Mouse (Mus musculus) embryo, embryonic 11.5 days (tissue): ENCODE data around the gene Shb.

ENCODE experiments used
- DNase-seq: peaks from one replicate; pipeline ENCODE4 v3.0.0-alpha.2; 2012; ENCODE audit warnings: low read depth, low spot score

Shb gene

DNA sequence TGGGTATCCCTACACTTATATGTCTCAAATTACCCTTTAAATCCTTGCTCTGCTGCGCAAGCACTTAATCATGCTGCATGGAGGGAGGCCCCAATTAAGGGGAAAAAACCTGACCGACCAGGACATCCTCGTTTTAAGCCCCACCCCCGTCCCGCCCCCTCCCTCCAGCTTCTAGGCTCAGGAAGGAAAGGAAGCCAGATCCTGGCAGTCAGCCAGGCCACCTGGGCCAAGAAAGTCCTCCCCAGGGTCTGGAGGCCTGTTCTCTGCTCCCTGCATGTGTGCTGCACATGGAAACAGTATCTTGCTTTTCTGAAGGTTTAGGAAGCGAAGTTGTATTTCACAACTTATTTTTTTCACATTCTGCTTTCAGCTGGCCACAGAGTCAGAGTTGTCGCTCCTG is at the start of gene Shb:
Shb (minus strand) TSS at position 96 of the 400 bp plus-strand sequence.
- DNase-seq: peak; percentile 84

DNA sequence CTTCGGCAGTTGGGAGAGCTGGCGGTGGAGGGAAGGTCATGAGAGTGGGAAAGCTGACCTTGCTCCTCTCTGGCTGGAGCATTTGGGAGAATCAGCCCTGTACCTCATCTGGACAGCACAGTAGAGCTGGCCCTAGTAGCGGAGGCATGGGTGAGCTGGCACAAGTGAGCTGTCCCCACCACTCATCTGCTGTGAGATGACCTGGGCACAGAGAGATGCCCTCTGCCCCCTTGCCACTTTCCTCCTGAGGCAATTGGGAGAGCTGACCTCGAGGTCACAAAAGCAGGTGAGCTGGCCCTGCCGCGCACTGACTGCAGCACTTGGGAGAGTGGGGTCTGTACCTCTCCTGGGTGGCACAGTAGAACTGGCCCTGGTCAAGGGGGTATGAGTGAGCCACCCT is 48.8 kb upstream of the Shb start:
- no peak for DNase-seq

DNA sequence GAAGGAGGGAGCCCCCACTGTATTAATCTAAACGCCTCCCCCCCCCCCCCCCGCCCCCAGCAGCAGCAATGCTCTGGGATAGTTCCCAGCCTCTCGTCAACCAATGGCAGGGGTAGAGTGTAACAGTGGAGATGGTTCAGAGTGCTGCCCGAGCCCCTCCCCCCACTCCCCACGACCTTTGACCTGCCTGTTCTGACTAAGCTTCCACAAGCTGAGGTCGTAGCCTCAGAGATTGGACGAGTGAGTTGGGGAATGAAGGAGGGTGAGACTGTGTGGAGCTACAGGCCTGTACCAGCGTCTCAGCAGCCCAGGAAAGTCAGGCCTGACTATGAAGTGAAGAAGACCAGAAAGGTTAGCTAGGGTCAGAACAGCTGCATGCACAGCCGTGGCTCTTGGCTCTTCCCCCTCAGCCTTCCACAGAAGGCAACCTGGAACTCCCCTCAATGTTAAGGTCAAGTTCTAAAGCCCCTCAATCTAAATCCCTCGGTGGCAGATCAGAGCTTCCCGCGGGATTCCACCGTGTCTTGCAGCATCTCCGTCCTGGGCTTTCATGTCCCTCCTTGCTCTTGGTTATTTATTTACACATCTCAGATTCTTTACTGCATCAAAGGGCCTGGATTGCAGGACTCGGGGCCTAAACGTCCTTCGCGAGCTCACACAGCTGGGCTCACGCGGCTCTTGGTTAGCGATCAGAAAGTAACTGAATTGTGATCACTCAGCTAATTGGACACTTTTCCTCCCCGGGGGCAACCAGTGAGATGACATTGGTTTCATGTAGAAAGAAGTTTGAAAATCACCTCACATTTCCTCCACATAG is 46.5 kb upstream of the Shb start:
- DNase-seq: no peak

DNA sequence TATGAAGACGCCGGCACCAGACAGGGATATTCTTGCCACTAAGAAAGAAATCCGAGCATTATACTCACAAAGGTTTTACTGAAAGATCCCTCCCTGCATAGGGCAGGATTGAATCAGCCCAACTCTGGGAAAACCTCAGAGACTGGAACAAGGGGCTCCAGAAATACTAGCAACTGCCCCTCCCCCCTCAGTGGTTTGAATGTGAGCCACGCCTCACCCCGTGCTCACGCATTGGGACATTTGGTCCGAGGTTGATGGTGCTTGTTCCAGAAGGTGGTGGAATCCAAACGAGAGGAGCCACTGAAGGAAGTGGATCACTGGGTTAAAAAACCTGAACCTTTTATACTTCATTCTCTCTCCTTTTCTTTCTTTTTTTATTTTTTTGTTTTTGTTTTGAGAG is 45.4 kb upstream of the Shb start:
- DNase-seq: no peak

DNA sequence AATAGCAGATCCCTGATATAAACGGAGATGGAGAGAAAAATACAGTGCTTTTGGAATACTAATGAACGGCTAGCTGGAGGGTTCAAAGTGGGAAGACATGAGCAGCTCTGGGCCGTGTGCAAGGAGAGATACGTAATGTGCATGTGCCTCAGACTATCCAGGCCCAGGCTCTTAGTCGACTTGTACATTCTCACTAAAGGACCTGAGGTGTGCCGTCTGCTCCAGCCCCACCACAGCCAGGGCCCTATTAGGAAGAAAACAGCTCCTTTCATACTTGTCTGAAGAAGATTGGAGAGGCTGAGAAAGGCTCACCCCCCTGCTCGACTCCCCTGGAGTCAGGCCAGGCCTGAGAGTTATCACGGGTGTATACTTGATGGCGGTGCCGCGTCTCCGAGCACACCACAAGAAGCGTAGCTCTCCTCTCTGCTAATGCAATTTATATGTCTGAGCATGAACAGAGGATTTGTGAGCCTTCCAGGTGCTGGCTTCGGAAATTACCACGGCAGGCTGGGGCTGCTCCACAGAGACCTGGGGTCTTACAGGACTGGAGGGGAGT is 42.4 kb upstream of the Shb start:
- no peak for DNase-seq

DNA sequence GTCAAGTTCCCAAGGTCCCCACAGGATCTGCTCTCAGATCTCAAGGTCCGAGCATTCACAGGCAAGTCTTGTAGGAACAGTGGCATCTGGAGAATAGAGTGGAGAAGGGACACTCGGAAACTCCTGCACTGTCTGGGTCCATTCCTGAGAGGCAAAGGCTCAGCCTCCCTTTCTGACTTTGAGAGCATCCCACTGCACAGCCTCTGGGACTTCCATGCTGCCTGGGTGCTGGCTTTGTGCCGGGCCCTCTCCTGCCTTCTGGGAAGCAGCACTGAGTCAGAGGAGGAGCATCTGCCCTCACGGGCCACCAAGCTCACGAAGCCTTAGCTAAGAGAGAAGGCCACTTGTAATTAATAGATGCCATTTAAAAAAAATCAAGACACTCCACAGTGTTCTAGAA is 37.3 kb upstream of the Shb start:
- no peak for DNase-seq

DNA sequence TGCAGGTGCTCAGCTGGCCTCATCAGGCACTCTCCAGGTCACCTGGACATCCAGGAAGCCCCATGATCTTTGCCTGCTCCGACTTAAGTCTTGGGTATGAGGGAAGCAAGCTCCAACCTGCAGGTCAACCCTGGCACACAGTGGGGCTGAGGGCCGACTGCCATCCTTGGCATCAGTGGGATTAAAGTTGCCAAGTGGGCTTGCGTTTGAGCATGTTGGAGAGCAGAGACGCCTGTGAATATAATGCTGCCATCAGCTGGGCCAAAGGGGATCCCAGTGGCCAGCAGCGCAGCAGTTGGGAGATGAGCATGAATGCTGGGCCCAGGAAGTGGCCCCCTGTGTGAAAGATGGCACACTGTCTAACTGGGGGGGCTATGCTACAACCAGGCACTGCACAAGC is 25.9 kb upstream of the Shb start:
- no peak for DNase-seq

DNA sequence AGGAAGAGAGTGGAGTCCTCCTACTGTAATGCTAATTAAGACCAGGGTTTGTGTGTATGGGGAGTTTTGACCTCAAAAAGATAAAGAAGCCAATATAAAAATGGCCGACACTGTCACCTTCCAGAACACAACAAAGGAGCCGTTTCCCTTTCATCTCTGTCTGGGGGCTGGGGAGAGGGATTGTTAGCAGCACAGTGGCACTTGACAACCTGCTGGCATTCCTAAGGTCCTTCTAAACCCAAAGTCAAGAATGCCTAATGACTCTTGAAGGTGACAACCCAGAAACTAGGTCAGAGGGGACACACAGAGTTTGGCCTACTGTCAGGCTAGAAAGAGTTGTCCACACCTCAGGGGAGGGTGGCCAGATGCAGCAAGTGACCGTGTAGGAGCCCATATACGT is 20.3 kb upstream of the Shb start:
- DNase-seq: no peak

DNA sequence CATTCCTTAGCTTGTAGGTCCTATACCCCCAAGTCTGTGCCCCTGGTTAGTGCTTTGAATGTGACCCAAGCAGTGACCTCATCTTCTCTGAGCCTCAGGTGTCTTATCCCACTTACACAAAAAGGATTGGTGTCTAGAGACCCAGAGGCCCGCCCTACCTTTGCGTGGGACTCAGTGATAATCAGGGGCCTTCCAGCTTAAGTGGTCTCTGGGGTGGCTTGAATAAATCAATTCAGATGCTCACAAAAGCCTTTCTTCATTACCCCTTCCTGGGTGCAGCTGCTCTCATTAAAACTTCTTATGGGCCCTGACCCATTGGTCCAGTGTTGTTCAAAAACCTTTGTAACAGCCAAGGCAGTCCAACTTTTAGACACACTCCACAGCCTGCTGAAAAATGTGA is 18.7 kb upstream of the Shb start:
- no peak for DNase-seq

DNA sequence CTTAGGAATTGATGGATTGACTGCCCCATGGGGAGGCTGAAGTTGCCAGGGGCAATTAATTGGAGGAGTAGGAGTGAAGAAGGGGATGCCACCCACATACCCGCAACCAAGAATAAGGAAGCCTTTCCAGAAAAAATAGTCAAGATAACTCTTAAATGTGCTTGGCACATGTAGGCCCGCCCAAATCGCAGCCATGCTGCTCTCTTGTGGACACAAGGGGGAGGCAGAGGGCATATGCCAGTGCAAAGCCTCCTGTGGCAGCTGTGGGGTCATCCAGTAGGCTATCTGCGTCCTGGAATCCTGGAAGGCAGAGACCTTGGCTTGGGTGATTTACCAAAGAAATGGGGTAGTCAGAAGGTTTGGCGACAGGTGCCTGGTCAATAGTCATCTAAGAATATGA is 17.2 kb upstream of the Shb start:
- DNase-seq: no peak

DNA sequence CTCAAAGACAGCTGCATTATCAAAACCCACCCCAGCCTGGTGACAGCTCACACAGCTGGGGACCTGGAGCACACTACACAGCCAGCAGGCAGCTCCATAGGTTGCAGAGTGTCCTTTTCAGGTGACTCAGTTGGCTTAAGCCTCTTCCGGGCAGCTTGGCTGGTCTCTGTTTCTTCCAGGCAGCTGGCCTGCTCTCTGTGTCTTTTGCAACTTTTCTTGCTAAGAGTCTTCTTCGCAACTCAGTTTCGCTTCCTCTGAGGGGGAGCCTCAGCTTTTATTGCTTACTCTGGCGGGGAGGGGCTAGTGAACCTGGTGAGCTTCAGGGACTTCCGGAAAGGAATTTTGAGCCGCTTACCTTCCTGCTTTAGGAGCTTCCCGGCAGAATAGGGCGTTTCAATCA is 13.6 kb upstream of the Shb start:
- no peak for DNase-seq

DNA sequence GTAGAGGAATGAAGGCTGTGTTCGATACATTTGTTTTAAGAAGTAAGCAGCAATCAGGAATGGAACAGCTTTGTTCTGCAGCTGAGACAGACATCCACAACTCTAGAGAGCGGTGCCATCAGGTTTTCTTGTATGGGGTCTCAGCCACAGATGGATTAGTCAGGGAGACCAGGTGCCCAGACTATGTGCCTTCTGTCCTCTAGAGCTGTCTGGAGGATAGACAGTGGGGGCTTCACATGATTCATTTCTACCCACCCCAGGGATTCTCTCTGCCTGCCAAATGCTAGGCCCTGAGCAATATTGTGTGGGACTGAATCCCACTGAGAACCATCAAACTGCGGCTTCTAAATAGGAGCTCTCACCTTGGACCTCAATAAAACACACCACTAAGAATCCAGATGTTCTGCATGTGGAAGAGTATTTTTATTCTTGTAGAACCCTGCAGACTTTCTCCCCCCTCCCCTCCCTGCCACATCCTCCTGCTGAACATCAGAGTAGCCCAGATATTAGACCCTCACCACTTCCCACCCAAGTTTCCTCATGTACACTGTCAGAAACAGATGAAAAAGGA is 11.3 kb upstream of the Shb start:
- DNase-seq: no peak

DNA sequence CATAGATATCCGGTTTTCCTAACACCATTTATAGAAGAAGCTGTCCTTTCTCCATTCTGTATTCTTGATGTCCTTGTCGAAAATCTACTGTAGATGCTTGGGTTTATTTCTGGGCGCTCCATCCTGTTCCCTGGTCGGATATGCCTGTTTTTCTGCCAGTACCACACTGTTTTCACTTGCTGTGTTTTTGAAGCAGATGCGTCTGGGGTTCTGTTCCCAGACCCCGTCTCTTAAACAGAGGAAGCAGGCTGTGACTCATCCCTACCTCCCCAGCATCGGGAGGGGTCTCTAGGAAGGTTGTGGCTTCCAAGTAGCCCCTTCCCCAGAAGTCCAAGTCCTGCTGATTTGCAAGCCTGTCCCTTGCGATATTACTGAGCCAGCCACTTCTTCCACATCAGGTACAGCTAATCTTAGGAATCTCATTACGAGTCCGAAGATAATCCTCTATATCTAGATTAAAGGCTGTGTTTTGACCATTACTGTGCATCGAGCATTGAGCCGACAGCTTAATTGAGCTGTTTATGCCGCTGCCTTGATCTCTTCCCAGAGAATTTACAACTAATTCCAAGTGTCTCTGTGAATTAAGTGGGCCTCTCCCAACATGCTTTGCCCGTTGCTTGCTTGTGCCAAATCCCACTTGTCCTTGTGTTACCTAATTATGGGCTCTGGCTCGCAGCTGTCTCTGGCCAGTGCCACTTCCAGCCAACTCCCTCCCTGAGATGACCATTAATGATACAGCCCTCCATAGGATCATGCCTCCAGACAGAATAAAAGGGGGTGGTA is 8.1 kb upstream of the Shb start:
- no peak for DNase-seq

DNA sequence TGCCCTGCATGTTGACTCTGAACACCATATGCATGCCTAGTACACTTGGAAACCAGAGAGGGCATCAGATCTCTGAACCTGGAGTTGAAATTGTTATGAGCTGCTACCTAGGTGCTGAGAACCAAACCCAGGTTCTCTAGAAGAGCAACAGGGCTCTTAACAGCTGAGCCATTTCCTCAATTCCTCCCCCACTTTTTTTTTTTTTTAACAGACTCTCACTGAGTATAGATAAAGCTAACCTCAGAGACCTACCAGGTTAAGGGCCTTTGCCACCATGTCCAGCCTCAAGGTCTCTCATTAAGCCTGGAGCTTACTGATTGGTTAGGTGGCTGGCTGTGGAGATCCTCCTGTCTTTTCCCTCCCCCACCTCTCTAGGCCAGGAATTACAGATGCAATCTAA is 6.9 kb upstream of the Shb start:
- no peak for DNase-seq

DNA sequence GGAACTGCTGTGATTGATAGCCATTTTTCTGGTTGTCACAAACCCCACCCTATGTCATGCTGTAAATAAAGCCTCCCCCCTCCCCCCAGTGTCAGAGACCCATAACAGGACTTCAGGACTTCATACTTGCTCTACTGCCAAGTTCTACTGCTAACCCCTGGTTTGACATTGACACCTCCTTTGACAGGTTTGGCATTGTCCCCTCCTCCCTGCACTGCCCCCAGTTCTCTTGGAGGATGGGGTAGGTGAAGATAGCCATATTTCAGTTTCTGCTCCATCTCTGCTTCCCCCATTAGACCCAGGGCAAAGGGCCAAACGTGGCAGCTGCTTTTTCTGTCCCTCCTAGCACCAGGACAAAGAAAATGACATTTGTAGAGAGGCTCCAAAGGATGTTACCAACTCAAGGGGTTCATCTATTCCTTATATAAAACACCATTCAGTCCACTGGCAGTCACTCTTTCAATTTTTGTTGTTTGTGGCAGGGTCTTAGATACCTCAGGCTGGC is 1.2 kb upstream of the Shb start:
- no peak for DNase-seq

DNA sequence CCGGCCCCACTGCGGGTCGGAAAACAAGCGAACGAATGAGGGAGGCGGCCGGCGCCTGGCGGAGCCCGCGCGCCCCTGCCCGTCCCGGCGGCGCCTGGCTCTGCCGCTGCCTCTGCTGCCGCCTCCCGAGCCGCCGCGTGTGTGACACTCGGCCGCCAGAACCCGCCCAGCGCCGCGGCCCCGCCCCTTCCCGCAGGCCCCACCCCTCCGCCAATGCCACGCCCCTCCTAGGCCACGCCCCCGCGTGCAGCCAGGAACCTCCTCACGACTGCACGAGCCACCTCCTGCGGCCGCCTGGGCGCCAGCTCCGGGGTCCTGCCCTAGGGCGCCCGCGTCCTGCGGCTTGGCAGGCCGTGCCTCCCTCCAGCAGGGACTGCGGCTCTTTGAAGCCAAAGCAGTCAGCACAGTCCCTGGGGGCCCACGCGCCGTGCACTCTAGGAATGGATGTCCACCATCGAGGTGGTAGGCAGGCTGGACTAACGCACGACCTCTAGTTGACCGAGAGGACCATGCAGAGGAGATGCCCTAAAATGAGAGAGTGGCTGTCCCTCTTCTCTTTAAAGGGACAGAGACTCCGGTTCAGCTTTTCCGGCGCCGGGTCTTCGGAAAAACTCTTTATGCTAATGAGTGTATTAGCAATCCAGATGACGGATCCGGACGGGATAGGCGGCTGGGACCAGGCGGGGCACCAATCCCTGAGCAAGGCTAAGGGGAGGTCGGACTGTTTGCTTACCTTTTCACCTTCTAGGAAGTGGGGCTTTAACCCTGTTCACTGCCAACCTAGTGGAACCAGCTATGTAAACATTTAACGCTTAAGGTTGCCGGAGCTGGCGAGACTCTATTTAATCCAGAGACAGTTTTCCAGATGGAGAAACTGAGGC is 1.4 kb downstream of the Shb start:
- peak; percentile 82 for DNase-seq

DNA sequence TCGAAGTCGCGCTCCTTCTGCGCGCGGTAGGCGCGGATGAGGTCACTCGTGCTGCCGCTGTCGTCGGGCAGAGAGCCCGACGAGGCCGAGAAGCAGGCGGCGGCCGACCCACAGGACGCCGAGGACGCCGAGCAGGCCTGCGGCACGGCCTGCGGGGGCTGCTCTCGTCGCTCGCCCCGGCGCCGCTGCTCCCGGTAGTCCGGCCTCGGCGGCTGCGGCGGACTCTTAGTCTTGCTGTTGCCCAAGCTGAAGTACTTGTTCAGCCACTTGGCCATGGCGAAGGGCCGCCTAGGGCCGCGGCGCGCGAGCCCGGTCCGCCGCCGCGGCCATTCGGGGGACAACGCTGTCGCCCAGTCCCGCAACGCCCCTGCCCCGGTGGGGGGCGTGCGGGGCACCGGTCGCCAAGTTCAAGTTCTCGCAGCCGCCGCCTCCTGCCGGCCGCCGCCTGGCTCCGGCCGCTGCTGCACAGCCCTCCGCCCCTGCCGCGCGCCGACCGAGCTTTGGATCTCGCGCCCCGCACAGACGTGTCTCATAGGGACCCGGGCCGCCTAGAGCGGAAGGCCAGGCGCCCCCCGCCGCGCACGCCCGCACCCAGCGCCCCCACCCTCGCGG is 2.2 kb downstream of the Shb start:
- DNase-seq: no peak

DNA sequence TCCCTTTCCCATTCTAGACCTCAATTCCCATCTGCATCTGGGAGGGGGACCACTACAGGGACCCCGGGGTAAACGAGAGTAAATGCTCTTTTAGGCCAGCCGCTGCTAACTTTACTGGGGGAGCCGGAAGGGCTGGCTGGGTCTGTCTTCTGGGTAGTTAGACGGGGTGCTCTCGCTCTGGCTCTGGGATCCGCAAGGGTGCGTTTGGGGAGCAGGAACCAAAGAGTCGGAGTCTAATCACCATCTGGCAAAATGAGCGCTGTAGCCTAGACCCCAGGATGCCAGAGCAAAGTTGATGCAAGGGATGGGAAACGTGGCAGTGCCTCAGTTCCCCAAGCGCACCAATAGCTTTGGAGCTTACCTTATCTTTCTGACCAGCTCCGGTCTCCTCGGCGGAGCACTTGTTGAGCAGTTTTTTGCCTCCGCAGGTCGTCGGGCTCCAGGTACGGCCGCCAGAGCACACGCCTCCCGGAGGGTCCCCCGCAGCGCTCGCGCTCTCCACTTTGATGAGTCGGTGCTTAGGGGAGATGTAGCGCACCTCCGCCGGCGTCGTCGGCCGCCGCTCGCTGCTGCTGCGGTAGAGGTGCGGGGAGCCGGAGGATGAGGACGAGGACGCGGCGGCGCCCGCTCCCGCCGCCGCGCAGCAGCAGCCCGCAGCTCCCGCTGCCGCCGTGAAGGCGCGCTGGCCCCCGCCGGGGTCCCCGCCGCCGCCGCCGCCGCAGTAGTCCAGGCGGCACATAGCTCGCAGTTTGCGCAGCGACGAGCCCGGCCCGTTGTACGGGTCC is 2.9 kb downstream of the Shb start:
- no peak for DNase-seq

DNA sequence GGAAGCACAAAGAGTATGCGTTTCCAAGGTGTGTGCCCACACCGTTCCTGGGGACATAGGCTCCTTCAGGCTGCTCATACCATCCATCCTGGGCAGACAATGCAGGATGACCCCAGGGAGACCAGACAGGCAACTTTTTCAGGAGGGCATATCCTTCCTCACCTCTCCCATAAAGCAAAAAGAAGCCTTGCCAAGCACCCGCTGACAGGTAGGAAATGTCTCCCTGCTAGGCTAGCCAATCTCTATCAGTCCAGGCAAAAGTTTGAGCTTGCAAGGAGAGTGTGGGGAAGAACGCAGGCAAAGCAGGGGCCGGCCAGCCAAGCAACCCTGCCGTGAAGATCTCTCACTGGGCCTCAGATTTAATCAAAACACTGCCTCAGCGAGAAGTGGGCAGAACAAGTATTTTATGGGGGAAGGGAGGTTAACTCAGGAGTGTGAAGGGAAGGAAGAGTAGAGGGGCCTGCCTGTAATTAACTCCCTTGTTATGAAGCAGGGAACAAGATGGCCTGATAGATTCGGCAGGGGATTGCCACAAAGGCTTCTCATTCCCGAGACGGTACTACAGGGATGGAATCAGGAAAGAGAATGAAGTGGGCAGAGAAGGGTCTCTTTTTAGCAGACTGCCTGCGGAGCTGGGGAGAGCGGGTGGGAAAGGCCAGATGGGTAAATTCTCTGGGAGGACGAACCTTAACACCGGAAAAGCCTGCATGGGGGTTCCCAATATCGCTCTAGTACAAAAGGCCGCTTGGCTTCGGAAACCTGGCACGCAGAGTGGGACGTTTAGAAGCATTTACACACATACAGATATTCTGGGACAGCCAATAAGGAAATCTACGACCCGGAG is 3.7 kb downstream of the Shb start:
- no peak for DNase-seq
